Mouse (Mus musculus) spleen, adult 12 weeks (tissue): Measurements from ENCODE around the gene Fam53b.

Experiments used
- DNase-seq: peaks from one replicate; pipeline ENCODE4 v3.0.0; 2022; ENCODE audit warnings: low spot score

Gene Fam53b

GRCm38 (mm10) chr7:132787496-132788190 is 26.0 kb downstream of the Fam53b start:
- DNase-seq: no peak

- no peak for DNase-seq
Observed at GRCm38 (mm10) chr7:132787022-132787421, 26.7 kb downstream of the Fam53b start.

- DNase-seq: no peak
Observed at GRCm38 (mm10) chr7:132786522-132786921, 27.2 kb downstream of the Fam53b start.

GRCm38 (mm10) chr7:132786011-132786410 is 27.7 kb downstream of the Fam53b start:
- DNase-seq: no peak

- no peak for DNase-seq
Observed at GRCm38 (mm10) chr7:132784101-132784500, 29.6 kb downstream of the Fam53b start.

- no peak for DNase-seq
Observed at GRCm38 (mm10) chr7:132781850-132782249, 31.8 kb downstream of the Fam53b start.

GRCm38 (mm10) chr7:132781130-132781814 is 32.4 kb downstream of the Fam53b start:
- no peak for DNase-seq

- DNase-seq: no peak
Observed at GRCm38 (mm10) chr7:132780611-132781010, 33.1 kb downstream of the Fam53b start.

- DNase-seq: peak; percentile 60
Observed at GRCm38 (mm10) chr7:132778630-132779029, 35.1 kb downstream of the Fam53b start.

GRCm38 (mm10) chr7:132777728-132778453 is 35.8 kb downstream of the Fam53b start:
- peak; percentile 71 for DNase-seq

- DNase-seq: no peak
Observed at GRCm38 (mm10) chr7:132777117-132777516, 36.6 kb downstream of the Fam53b start.

GRCm38 (mm10) chr7:132776338-132777111 is 37.2 kb downstream of the Fam53b start:
- peak; percentile 62 for DNase-seq

- DNase-seq: no peak
Observed at GRCm38 (mm10) chr7:132775922-132776321, 37.8 kb downstream of the Fam53b start.

- no peak for DNase-seq
Observed at GRCm38 (mm10) chr7:132775333-132775732, 38.4 kb downstream of the Fam53b start.

- DNase-seq: no peak
Observed at GRCm38 (mm10) chr7:132773011-132773705, 40.5 kb downstream of the Fam53b start.

- DNase-seq: peak; percentile 73
Observed at GRCm38 (mm10) chr7:132772440-132772839, 41.2 kb downstream of the Fam53b start.

GRCm38 (mm10) chr7:132768498-132769344 is 45.0 kb downstream of the Fam53b start:
- no peak for DNase-seq

- DNase-seq: no peak
Observed at GRCm38 (mm10) chr7:132767999-132768370, 45.7 kb downstream of the Fam53b start.

- no peak for DNase-seq
Observed at GRCm38 (mm10) chr7:132767233-132767998, 46.3 kb downstream of the Fam53b start.
